Mouse (Mus musculus) heart, embryonic 14.5 days (tissue): ENCODE results near the gene Sstr3. TPM values are rescaled to one million over a fixed set of nuclear protein-coding genes. Genes with fewer than 3 reads are reported as not detected.
A peak's percentile ranks its signal among the peaks of the same experiment; 100 is the strongest.

ENCODE experiments used
- ATAC-seq: fragments of 200-750 bp; cut with Nextera tagmentation; 2 replicates; pipeline ENCODE4 v1.8.0; 2017; ENCODE audit warnings: low read depth, moderate TSS enrichment; ENCODE audit not compliant: insufficient number of reproducible peaks, insufficient read depth, low FRiP score
- H3K27ac ChIP-seq, 2 experiments: fragments of 200-500 bp in 1 of 2; fragments of 300-500 bp in 1 of 2; sonication (generic) in 1 of 2; replicated peaks in 1 of 2; 2 replicates each; pipeline ENCODE4 v1.5.1; 2012 to 2014; ENCODE audit warnings: low read depth in 2 of 2, low read length in 2 of 2, control low read depth in 1 of 2, mild to moderate bottlenecking in 1 of 2, mixed read lengths in 1 of 2; ENCODE audit not compliant: control insufficient read depth in 1 of 2, insufficient read depth in 1 of 2
- H3K27me3 ChIP-seq: fragments of 300-500 bp; sonication (generic); 2 replicates; pipeline ENCODE4 v1.6.1; 2014; ENCODE audit warnings: mild to moderate bottlenecking, low read length, control low read depth; ENCODE audit not compliant: control insufficient read depth, insufficient read depth
- H3K36me3 ChIP-seq: fragments of 300-500 bp; sonication (generic); 2 replicates; pipeline ENCODE4 v1.6.1; 2014; ENCODE audit warnings: mild to moderate bottlenecking, control low read depth, low read length, mixed read lengths; ENCODE audit not compliant: control insufficient read depth, insufficient read depth
- H3K4me1 ChIP-seq, 2 experiments: fragments of 200-500 bp in 1 of 2; fragments of 300-500 bp in 1 of 2; sonication (generic) in 1 of 2; 2 replicates each; pipeline ENCODE4 v1.6.1; 2012 to 2014; ENCODE audit warnings: low read length in 2 of 2, control low read depth in 1 of 2, mixed read lengths in 1 of 2; ENCODE audit not compliant: control insufficient read depth in 2 of 2, insufficient read depth in 2 of 2
- H3K4me2 ChIP-seq: fragments of 300-500 bp; sonication (generic); 2 replicates; pipeline ENCODE4 v1.6.1; 2014; ENCODE audit warnings: mild to moderate bottlenecking, low read length
- H3K4me3 ChIP-seq, 2 experiments: fragments of 200-500 bp in 1 of 2; fragments of 300-500 bp in 1 of 2; sonication (generic) in 1 of 2; 2 replicates each; pipeline ENCODE4 v1.5.1; 2012 to 2014; ENCODE audit warnings: low read length in 2 of 2, mild to moderate bottlenecking in 2 of 2, control low read depth in 1 of 2, low read depth in 1 of 2, moderate library complexity in 1 of 2; ENCODE audit not compliant: control insufficient read depth in 1 of 2, insufficient read depth in 1 of 2
- H3K9ac ChIP-seq: fragments of 300-500 bp; sonication (generic); 2 replicates; pipeline ENCODE4 v1.6.1; 2014; ENCODE audit warnings: mild to moderate bottlenecking, low read length
- H3K9me3 ChIP-seq: fragments of 300-500 bp; sonication (generic); 2 replicates; pipeline ENCODE4 v1.6.1; 2016; ENCODE audit warnings: low read length, control low read depth; ENCODE audit not compliant: control insufficient read depth
- WGBS: fragments of 180-500 bp; shearing (Covaris S2); extraction: QIAGEN DNeasy Blood & Tissue Kit; methylation state at CpG from one replicate; pipeline ENCODE4 v1.1.7; 2014; 5-methylcytosine and 5-hydroxymethylcytosine counted together
- polyA plus RNA-seq: library from polyadenylated mRNA; unstranded; fragments of >200 nt; fragmentation: Nextera tagmentation; extraction: Ambion mirVana; gene quantifications from 2 replicates; pipeline ENCODE4 v1.2.1, GENCODE M21; 2014

The Sstr3 gene
- polyA plus RNA-seq, 1 experiment from 2014 or later = not detected

- WGBS = 77% methylated on average over 10 of the region's 10 CpGs
- no peak overlapping the region for H3K4me2 ChIP-seq
- H3K4me1 ChIP-seq = peaks cover 22 to 33% of the 10 kb centered on the region in 2 experiments
- no peak overlapping the region for H3K4me3 ChIP-seq
- no peak for ATAC-seq
- no peaks in the 10 kb centered on the region for H3K36me3 ChIP-seq
- H3K27me3 ChIP-seq = peaks cover 2% of the 10 kb centered on the region; the same call in 1 of the 2 replicates
- H3K9me3 ChIP-seq = no peaks in the 10 kb centered on the region
- no peak overlapping the region for H3K27ac ChIP-seq
- H3K9ac ChIP-seq = no peak overlapping the region
These were observed 11.1 kb downstream of the Sstr3 start for GRCm38 (mm10) chr15:78533346-78533835.

GRCm38 (mm10) chr15:78532566-78533345 is 11.7 kb downstream of the Sstr3 start:
- Histone ChIP-seq H3K27ac (no peak overlapping the region), H3K4me2 (no peak overlapping the region), H3K4me1 (peaks cover 23 to 37% of the 10 kb centered on the region in 2 experiments), H3K36me3 (no peaks in the 10 kb centered on the region), H3K27me3 (peaks cover 2% of the 10 kb centered on the region; the same call in 1 of the 2 replicates), H3K9ac (peak overlapping the region; percentile 22; the same call in 1 of the 2 replicates), H3K4me3 (no peak overlapping the region), H3K9me3 (no peaks in the 10 kb centered on the region)
- no peak for ATAC-seq
- 70% methylated on average over 10 of the region's 10 CpGs for WGBS

- WGBS = under 1% methylated on average over 25 of the region's 25 CpGs
- peak overlapping the region; percentile 25 to 36 for H3K4me3 ChIP-seq
- peak overlapping the region; percentile 73 for H3K9ac ChIP-seq
- peaks cover 2% of the 10 kb centered on the region; the same call in 1 of the 2 replicates for H3K27me3 ChIP-seq
- ATAC-seq = peak; percentile 77
- peak overlapping the region; percentile 92 to 94 for H3K27ac ChIP-seq
- peaks cover 26 to 42% of the 10 kb centered on the region in 2 experiments for H3K4me1 ChIP-seq
- H3K4me2 ChIP-seq = peak overlapping the region; percentile 56
- no peaks in the 10 kb centered on the region for H3K36me3 ChIP-seq
- no peaks in the 10 kb centered on the region for H3K9me3 ChIP-seq
These were observed 12.5 kb downstream of the Sstr3 start for GRCm38 (mm10) chr15:78531901-78532469.

- 67% methylated on average over 4 of the region's 4 CpGs for WGBS
- Histone ChIP-seq H3K4me3 (peak overlapping the region in 1 of 2 experiments; percentile 25; a peak in 3 of 4 replicates), H3K27me3 (peaks cover 2% of the 10 kb centered on the region; the same call in 1 of the 2 replicates), H3K36me3 (0 out of 2 replicates have a peak, but pooled peaks cover 2% of the 10 kb centered on the region), H3K4me1 (peaks cover 26 to 42% of the 10 kb centered on the region in 2 experiments), H3K4me2 (peak overlapping the region; percentile 56), H3K9me3 (no peaks in the 10 kb centered on the region), H3K27ac (peak overlapping the region; percentile 92 to 94), H3K9ac (peak overlapping the region; percentile 73)
- no peak for ATAC-seq
These were observed 13.1 kb downstream of the Sstr3 start for GRCm38 (mm10) chr15:78531451-78531720.

GRCm38 (mm10) chr15:78530671-78531450 is 13.6 kb downstream of the Sstr3 start, which contains the start of gene C1qtnf6:
Gene C1qtnf6, minus strand, starts transcription at chr15:78531416.
- Histone ChIP-seq H3K4me2 (peak within 1 kb of the TSS; percentile 56), H3K4me3 (peak within 1 kb of the TSS; percentile 25 to 36), H3K4me1 (peaks cover 26 to 42% of the 10 kb centered on the region in 2 experiments), H3K27me3 (peaks cover 2% of the 10 kb centered on the region; the same call in 1 of the 2 replicates), H3K9ac (peak within 1 kb of the TSS; percentile 73), H3K36me3 (0 out of 2 replicates have a peak, but pooled peaks cover 6% of the 10 kb centered on the region), H3K9me3 (no peaks in the 10 kb centered on the region), H3K27ac (peak within 1 kb of the TSS; percentile 92 to 94)
- WGBS = 60% methylated on average over 17 of the region's 17 CpGs
- ATAC-seq = no peak

- peaks cover 12% of the 10 kb centered on the region; the same call in 1 of the 2 replicates for H3K36me3 ChIP-seq
- H3K4me2 ChIP-seq = peak overlapping the region; percentile 71
- peak overlapping the region; percentile 73 for H3K9ac ChIP-seq
- no peaks in the 10 kb centered on the region for H3K9me3 ChIP-seq
- H3K4me3 ChIP-seq = no peak overlapping the region
- peaks cover 2% of the 10 kb centered on the region; the same call in 1 of the 2 replicates for H3K27me3 ChIP-seq
- H3K27ac ChIP-seq = peak overlapping the region; percentile 69 to 94
- no peak for ATAC-seq
- WGBS = 87% methylated on average over 3 of the region's 3 CpGs
- H3K4me1 ChIP-seq = peaks cover 26 to 42% of the 10 kb centered on the region in 2 experiments
These were observed 14.3 kb downstream of the Sstr3 start for GRCm38 (mm10) chr15:78530141-78530540.

- Histone ChIP-seq H3K4me2 (peak overlapping the region; percentile 71), H3K4me3 (peak overlapping the region; percentile 45 to 47), H3K36me3 (peaks cover 12% of the 10 kb centered on the region; the same call in 1 of the 2 replicates), H3K9ac (peak overlapping the region; percentile 73), H3K9me3 (no peaks in the 10 kb centered on the region), H3K27ac (peak overlapping the region; percentile 72 to 94), H3K4me1 (peaks cover 26 to 42% of the 10 kb centered on the region in 2 experiments), H3K27me3 (no peaks in the 10 kb centered on the region; the same call in 1 of the 2 replicates)
- ATAC-seq = peak; percentile 54
- 4% methylated on average over 15 of the region's 15 CpGs for WGBS
These were observed 15.0 kb downstream of the Sstr3 start for GRCm38 (mm10) chr15:78529428-78529990.
